Mouse (Mus musculus): ENCODE measurements around the gene Cnp. TPM values are rescaled to one million over a fixed set of nuclear protein-coding genes. Genes with fewer than 3 reads are reported as not detected.
"Not testable (repeated sequence)": the region's sequence is repeated elsewhere in the genome, so short reads cannot be mapped to it uniquely, and the experiment has no call there.

Gene Cnp
- 27.5 and 29.9 TPM in 2 replicates for polyA plus RNA-seq (2012; rRNA removed)

DNA sequence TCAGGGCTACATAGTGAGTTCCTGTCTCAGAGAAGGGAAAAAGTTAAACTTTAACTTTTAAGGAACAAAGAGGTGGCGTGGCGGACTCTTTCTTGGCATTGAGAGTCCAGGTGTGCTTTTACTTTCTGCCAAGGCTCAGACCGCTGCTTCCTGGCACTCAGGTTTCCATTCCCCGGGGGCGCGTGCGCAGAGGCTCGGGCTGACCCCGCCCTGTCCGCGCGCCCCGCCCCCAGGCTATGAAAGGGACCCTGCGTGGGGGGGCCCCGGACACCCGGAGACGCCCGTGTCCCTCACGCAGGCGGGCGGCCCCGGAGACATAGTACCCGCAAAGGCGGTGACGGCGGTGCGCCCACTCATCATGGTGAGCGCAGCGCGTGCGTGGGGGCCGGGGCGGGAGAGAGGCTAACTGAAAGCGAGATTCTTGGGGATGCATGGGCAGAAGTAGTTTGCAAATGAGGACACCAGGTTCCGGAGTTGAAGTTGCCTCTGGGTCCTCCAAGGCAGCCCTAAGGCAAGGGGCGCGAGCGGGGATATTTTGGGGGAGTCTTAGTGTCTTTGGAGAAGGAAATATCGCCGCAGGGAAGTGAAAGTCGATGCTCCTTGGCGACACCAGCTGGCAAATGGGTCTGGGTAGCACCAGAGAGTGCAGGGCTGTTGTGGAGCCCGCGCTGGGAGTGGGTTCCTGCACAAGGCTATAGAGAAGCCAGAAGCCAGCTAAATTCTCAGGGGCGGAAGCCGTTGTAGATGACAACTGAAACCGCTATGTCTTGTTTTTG lies at the start of gene Cnp:
Cnp (plus strand) TSS at position 197 of the 776 bp plus-strand sequence.
- peak; percentile 74 for DNase-seq
- Histone ChIP-seq H3K4me1 (ENCODE audit: control insufficient read depth, insufficient read depth, low read length) (peaks cover 7% of the 10 kb centered on the region; the same call in 1 of the 2 replicates), H3K4me3 (replicated peaks; ENCODE audit: extremely low read depth, low read depth, low read length) (peak within 1 kb of the TSS; percentile 87)
- WGBS, result under 1% methylated on average over 47 of the region's 47 CpGs
- TF ChIP-seq POLR2A (IDR thresholded peaks at IDR 0.05; ENCODE audit: borderline replicate concordance, extremely low read depth, low read depth, low read length) (peak; percentile 63; the same call in 1 of the 2 replicates), CTCF (IDR thresholded peaks at IDR 0.05; ENCODE audit: insufficient read depth, low read length) (no peak)

DNA sequence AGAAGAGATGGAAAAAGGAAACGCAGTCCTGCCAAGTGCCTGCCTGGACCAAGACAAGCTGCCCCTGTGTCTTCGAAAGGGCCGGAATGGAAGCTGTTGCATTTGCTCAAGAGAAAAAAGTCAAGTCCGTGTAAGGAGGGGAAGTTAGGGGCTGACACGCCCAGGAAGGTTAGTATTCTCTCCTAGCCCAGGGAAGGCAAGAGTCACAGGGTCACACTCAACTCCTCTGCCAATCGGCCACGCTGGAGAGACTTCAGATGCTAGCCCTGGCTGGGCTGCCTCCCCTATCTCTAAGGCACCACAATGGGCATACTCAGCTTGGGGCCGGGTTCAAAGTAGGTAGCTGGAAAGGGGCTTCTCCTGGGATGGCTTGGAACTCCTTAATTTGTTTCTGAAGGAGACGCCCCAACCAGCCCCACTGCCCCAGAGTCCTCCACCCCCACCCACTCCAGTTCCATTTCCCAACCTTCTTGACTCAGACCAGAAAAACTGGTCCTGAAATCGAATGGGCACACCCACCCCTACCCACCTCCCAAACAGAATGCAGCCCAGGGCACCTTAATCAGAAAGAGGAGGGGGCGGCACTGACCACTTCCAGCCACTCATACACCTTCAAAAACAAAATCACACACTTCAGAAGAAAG lies 49.6 kb upstream of the Cnp start:
- H3K4me1 ChIP-seq (ENCODE audit: control insufficient read depth, insufficient read depth, low read length), result peaks cover 7% of the 10 kb centered on the region
- whole genome bisulfite sequencing, result 34% methylated on average over 11 of the region's 11 CpGs
- TF ChIP-seq CTCF (IDR thresholded peaks at IDR 0.05; ENCODE audit: insufficient read depth, low read length), result no peak
- TF ChIP-seq POLR2A (IDR thresholded peaks at IDR 0.05; ENCODE audit: borderline replicate concordance, extremely low read depth, low read depth, low read length), result no peak
- peak; percentile 53 for DNase-seq
- H3K4me3 ChIP-seq (replicated peaks; ENCODE audit: extremely low read depth, low read depth, low read length), result no peak overlapping the region

DNA sequence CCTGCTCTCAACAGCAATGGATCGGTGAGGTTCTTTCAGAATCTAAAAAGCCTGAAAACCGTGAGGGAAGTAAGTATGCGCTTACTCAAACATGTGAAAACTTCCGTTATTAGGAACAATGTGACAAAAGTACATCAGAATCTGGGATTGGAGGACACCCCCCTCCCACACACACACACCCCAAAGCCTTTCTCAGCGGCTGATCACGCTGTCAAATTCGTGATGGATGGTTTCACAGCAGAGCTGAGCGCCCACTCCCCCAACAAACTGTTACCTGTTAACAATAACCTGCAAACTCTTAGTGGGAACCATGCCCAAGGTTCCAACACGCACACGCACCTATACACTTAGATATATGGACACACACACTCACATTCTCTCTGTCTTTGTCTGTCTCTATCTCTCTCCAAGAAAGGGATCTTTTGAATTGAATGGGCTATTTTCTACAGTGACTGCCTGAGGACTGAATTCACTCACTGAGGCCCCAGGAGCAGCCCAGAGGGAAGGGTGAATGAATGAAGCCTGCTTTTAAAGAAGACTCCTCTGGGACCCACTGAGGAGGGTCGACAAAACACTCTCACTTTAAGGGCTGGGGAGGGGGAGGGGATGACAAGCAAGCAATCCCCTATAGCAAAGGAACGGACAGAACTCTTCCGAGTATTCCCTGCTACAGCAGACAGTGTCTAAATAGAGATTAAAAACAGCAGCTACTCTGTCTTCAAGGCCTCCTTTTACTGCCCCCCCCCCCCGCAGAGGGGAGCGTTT lies 48.5 kb upstream of the Cnp start:
- TF ChIP-seq CTCF (IDR thresholded peaks at IDR 0.05; ENCODE audit: insufficient read depth, low read length) (no peak), POLR2A (IDR thresholded peaks at IDR 0.05; ENCODE audit: borderline replicate concordance, extremely low read depth, low read depth, low read length) (no peak)
- peak overlapping the region; percentile 26 for H3K4me3 ChIP-seq (replicated peaks; ENCODE audit: extremely low read depth, low read depth, low read length)
- no peak for DNase-seq
- peaks cover 7% of the 10 kb centered on the region for H3K4me1 ChIP-seq (ENCODE audit: control insufficient read depth, insufficient read depth, low read length)
- 45% methylated on average over 15 of the region's 15 CpGs for WGBS

DNA sequence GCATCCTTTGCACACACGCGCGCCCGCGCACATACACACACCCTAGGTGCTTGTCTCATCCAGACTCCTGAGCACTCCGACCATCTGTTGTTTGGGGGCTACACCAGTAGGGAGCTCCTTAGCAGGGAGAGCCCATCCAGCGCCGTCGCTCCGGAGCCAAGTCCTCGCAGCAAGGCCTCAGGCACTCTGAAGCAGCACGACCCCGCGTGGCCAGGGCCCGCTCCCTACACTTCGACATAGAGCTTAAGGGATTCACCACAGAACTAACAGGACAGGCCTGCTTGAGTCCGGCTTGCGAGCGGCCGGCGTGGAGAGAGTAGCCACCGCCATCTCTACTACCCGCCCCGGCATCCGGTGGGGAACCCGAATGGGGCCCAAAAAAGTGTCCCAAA lies 47.6 kb upstream of the Cnp start:
- DNase-seq, result peak; percentile 63
- TF ChIP-seq POLR2A (IDR thresholded peaks at IDR 0.05; ENCODE audit: borderline replicate concordance, extremely low read depth, low read depth, low read length) (0 out of 2 replicates have a peak, but pooled peaks have one; percentile 7), CTCF (IDR thresholded peaks at IDR 0.05; ENCODE audit: insufficient read depth, low read length) (no peak)
- peaks cover 7% of the 10 kb centered on the region for H3K4me1 ChIP-seq (ENCODE audit: control insufficient read depth, insufficient read depth, low read length)
- peak overlapping the region; percentile 90 for H3K4me3 ChIP-seq (replicated peaks; ENCODE audit: extremely low read depth, low read depth, low read length)
- WGBS, result under 1% methylated on average over 26 of the region's 26 CpGs

DNA sequence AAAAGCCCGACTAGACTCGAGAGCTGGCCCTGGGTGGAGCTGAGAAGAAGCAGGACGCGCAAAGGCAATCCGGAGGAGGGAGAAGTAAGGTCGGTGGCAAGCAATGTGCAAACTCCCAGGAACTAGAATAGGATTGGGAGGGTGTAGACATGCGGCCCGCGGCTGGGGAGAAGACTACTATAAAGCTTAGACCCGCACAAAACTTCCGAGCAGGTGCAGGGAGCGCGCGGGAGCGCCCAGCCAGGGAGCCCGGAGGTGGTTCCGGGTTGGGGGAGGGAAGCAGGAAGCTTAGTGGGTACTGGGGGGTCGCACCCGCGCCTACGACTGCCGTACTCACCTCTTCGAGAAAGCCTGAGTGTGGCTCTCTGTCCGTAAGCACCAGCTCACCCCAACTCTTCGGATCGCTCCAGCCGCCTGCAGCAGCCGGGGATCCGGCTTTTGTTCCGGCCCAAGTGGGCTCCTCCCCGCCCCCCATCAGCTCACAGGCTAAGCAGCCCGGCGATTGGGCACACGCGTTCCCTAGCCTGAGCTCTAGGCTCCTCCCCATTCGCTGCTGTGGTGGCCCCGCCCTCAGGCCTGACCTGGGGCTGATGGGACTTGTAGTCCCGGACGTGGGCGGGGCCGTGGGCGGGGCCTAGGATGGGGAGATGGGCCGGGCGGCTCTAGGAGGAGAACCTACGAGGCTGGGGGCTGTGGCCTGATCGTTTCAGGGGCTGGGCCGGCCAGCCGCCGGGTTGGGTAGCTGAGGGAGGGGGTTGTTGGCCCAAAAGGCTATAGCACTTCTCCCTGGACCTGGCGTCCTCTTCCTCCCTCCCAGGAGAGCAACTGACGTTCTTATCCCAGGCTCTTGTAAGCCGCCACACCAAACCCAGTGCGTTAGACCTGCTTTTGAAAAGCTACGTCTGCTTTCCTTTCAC lies 47.0 kb upstream of the Cnp start, which contains the start of gene Acly:
Acly (minus strand) TSS at position 543 of the 917 bp plus-strand sequence.
- WGBS, result under 1% methylated on average over 50 of the region's 54 CpGs
- Histone ChIP-seq H3K4me1 (ENCODE audit: control insufficient read depth, insufficient read depth, low read length) (peaks cover 7% of the 10 kb centered on the region), H3K4me3 (replicated peaks; ENCODE audit: extremely low read depth, low read depth, low read length) (peak within 1 kb of the TSS; percentile 90)
- no peak for TF ChIP-seq CTCF (IDR thresholded peaks at IDR 0.05; ENCODE audit: insufficient read depth, low read length)
- peak; percentile 96 for TF ChIP-seq POLR2A (IDR thresholded peaks at IDR 0.05; ENCODE audit: borderline replicate concordance, extremely low read depth, low read depth, low read length)
- peak; percentile 95 for DNase-seq

DNA sequence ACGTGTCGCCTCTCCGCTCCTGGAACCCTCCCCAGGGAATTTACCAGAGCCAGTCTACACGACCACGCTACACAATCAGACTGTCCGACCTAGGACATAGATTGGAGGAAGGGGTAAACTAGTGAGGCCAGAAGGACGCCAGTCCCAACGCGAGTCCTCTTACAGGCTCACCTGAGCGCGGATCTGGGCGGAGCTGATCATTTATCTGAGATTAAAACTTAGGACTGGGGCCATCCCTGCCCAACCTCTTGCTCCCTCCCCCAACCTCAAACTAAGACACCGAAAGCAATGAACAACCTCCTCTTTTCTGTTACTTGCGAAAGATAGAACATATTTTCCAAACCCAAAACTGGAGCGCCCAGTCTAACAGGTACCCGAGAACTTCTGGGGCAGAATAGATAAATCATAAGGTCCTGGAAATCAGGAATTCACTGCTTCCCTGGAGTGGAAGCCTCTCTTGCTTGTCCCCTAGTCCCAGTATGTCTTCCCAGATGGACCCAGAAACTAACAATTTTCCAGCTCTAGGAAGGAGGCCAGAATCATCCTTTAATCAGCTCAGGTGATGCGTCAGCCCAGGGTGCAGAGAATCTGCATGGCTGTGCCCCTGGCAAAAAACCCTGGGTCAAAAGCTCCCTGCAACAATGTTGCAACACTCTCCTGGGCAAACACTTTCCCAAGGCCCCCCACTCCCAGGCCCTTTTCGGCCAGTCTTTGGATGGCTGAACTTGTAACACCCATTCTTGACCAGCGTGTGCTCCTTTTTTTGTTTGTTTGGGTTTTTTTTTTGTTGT lies 46.1 kb upstream of the Cnp start:
- H3K4me1 ChIP-seq (ENCODE audit: control insufficient read depth, insufficient read depth, low read length), result peaks cover 7% of the 10 kb centered on the region

DNA sequence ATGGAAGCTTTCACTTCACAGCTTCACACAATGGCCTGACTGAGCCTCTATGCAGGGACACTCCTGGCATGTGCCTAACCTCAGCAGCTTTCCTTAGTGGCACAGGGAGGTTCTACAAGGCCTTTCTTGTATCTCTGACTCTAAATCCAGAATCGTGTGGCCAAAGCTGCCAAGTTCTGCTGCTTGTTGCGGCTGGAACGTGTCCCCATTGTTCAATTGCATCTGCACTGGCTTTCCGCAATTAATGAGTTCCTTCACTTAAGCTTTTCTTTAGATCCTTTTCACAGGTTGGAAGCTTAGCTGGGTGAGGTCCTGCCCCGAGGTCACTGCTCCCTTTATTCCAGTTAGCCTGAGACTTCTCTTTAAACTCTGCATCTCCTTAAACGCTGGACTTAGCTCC lies 40.8 kb upstream of the Cnp start:
- no peak for DNase-seq
- TF ChIP-seq POLR2A (IDR thresholded peaks at IDR 0.05; ENCODE audit: borderline replicate concordance, extremely low read depth, low read depth, low read length) (no peak), CTCF (IDR thresholded peaks at IDR 0.05; ENCODE audit: insufficient read depth, low read length) (no peak)
- no peaks in the 10 kb centered on the region for H3K4me1 ChIP-seq (ENCODE audit: control insufficient read depth, insufficient read depth, low read length)
- 78% methylated on average over 6 of the region's 6 CpGs for WGBS
- H3K4me3 ChIP-seq (replicated peaks; ENCODE audit: extremely low read depth, low read depth, low read length), result no peak overlapping the region

More for the DNA sequence above, 46.1 kb upstream of the Cnp start:
- no peak for TF ChIP-seq CTCF (IDR thresholded peaks at IDR 0.05; ENCODE audit: insufficient read depth, low read length)
- TF ChIP-seq POLR2A (IDR thresholded peaks at IDR 0.05; ENCODE audit: borderline replicate concordance, extremely low read depth, low read depth, low read length), result no peak
- WGBS, result 32% methylated on average over 19 of the region's 19 CpGs
- no peak for DNase-seq
- peak overlapping the region; percentile 63 for H3K4me3 ChIP-seq (replicated peaks; ENCODE audit: extremely low read depth, low read depth, low read length)

DNA sequence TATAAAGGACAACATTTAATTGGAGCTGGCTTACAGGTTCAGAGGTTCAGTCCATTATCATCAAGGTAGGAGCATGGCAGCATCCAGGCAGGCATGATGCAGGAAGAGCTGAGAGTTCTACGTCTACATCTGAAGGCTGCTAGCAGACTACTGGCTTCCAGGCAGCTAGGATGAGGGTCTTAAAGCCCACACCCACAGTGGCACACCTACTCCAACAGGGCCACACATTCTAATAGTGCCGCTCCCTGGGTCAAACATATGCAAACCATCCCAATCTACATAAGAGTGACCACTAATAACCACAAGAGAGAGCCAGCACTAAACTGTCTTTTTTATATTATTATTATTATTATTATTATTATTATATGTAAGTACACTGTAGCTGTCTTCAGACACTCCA lies 40.3 kb upstream of the Cnp start:
- 83% methylated on average over 2 of the region's 2 CpGs for WGBS
- not testable (repeated sequence) for DNase-seq; H3K4me3 ChIP-seq (replicated peaks; ENCODE audit: extremely low read depth, low read depth, low read length); H3K4me1 ChIP-seq (ENCODE audit: control insufficient read depth, insufficient read depth, low read length)

DNA sequence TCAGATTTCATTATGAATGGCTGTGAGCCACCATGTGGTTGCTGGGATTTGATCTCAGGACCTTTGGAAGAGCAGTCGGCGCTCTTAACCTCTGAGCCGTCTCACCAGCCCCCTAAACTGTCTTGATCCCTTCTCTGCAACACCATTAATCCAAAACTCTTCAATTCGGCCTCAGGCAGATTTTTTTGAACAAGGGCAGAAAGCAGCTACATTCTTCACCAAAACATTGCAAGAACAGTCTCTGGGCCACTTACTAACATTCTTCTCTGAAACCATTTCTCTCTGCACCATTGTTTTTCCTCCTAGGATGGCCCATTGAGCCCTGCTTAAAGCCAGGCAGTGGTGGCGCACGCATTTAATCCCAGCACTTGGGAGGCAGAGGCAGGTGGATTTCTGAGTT lies 39.9 kb upstream of the Cnp start:
- not testable (repeated sequence) for DNase-seq; H3K4me3 ChIP-seq (replicated peaks; ENCODE audit: extremely low read depth, low read depth, low read length); H3K4me1 ChIP-seq (ENCODE audit: control insufficient read depth, insufficient read depth, low read length)
- WGBS, result 85% methylated on average over 6 of the region's 6 CpGs
